Mouse (Mus musculus): Measurements from ENCODE around the gene Dbp. TPM values are rescaled to one million over a fixed set of nuclear protein-coding genes. Genes with fewer than 3 reads are reported as not detected.

The Dbp gene
- polyA plus RNA-seq, 1 experiment, result 257 TPM

GRCm38 (mm10) chr7:45709677-45710355, 4.9 kb downstream of the Dbp start:
- Histone ChIP-seq H3K4me3 (ENCODE audit: insufficient read depth, low read length) (no peak overlapping the region), H3K4me1 (ENCODE audit: control insufficient read depth, insufficient read depth, low read length) (peaks cover 11% of the 10 kb centered on the region), H3K27ac (ENCODE audit: insufficient read depth, low read length) (no peak overlapping the region)
- TF ChIP-seq CTCF (IDR thresholded peaks at IDR 0.05; ENCODE audit: extremely low read depth, insufficient read depth, low read length), result no peak
- peak; percentile 59 for TF ChIP-seq POLR2A (IDR thresholded peaks at IDR 0.05; ENCODE audit: extremely low read depth, insufficient read depth, low read length)

- H3K4me3 ChIP-seq (ENCODE audit: insufficient read depth, low read length), result no peak overlapping the region
- H3K4me1 ChIP-seq (ENCODE audit: control insufficient read depth, insufficient read depth, low read length), result peaks cover 14% of the 10 kb centered on the region
- peak; percentile 58 for TF ChIP-seq POLR2A (IDR thresholded peaks at IDR 0.05; ENCODE audit: extremely low read depth, insufficient read depth, low read length)
- no peak for TF ChIP-seq CTCF (IDR thresholded peaks at IDR 0.05; ENCODE audit: extremely low read depth, insufficient read depth, low read length)
- no peak overlapping the region for H3K27ac ChIP-seq (ENCODE audit: insufficient read depth, low read length)
Measured at GRCm38 (mm10) chr7:45710477-45711191, 5.7 kb downstream of the Dbp start.

DNA sequence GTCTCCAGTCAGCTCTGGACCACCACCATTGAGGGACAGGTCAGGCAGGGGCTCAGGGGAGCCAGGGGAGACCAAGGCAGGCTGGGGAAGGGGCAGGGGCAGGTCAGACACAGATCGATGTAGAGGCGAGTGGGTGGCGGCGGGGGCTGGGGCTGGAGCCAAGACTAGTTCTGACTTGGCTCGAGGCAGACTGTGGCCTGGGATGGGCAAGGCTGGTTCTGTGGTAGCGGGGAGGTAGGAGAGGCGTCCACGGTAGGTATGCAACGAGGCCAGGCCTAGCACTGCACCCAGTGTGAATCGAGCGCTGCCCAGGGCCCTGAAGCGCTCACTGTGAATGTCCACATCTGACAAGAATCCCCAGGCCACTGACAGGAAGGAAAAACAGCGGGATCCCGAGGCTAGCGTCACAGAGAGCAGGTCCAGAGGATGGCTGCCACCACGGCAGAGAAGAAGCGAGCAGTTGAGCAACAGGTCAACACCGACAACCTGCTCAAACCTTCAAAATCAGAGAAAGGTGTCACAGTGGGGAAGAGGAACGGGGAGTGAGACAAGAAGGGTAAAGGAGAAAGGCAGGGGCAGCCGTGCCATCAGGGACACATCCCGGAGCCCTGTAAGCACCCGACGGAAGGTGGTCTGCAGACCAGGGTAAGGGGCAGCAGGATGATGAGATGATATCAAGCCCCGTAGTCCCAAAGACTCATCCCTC, 6.6 kb downstream of the Dbp start:
- Histone ChIP-seq H3K27ac (ENCODE audit: insufficient read depth, low read length) (no peak overlapping the region), H3K4me1 (ENCODE audit: control insufficient read depth, insufficient read depth, low read length) (peaks cover 16% of the 10 kb centered on the region), H3K4me3 (ENCODE audit: insufficient read depth, low read length) (no peak overlapping the region)
- TF ChIP-seq CTCF (IDR thresholded peaks at IDR 0.05; ENCODE audit: extremely low read depth, insufficient read depth, low read length), result no peak
- TF ChIP-seq POLR2A (IDR thresholded peaks at IDR 0.05; ENCODE audit: extremely low read depth, insufficient read depth, low read length), result peak; percentile 26; the same call in 1 of the 2 replicates

GRCm38 (mm10) chr7:45712022-45712757, 7.3 kb downstream of the Dbp start:
- Histone ChIP-seq H3K4me3 (ENCODE audit: insufficient read depth, low read length) (no peak overlapping the region), H3K4me1 (ENCODE audit: control insufficient read depth, insufficient read depth, low read length) (peaks cover 16% of the 10 kb centered on the region), H3K27ac (ENCODE audit: insufficient read depth, low read length) (no peak overlapping the region)
- no peak for TF ChIP-seq CTCF (IDR thresholded peaks at IDR 0.05; ENCODE audit: extremely low read depth, insufficient read depth, low read length)
- 0 out of 2 replicates have a peak, but pooled peaks have one; percentile 20 for TF ChIP-seq POLR2A (IDR thresholded peaks at IDR 0.05; ENCODE audit: extremely low read depth, insufficient read depth, low read length)

DNA sequence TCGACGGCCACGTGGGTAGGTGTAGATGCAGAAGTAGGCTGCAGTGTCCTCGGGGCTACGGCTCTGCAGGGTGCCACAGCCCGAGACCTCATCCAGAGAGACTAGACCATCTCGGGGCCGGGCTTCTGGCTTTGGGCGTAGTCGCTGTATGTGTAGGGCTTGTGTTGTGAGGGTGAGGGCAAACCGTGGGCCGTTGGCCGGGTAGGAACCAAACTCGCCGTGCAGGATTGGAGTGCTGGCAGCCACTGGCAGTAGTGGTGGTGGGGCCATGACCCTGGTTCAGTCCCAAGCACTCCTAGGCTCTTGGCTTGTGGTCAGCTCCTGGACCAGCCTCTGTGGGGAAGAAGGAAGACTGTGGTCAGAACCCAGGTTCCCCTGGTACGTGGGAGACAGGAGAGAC, 8.5 kb downstream of the Dbp start:
- Histone ChIP-seq H3K27ac (ENCODE audit: insufficient read depth, low read length) (no peak overlapping the region), H3K4me3 (ENCODE audit: insufficient read depth, low read length) (no peak overlapping the region), H3K4me1 (ENCODE audit: control insufficient read depth, insufficient read depth, low read length) (peaks cover 12% of the 10 kb centered on the region)
- TF ChIP-seq POLR2A (IDR thresholded peaks at IDR 0.05; ENCODE audit: extremely low read depth, insufficient read depth, low read length) (no peak), CTCF (IDR thresholded peaks at IDR 0.05; ENCODE audit: extremely low read depth, insufficient read depth, low read length) (no peak)

GRCm38 (mm10) chr7:45713881-45714520, 9.1 kb downstream of the Dbp start:
- no peak overlapping the region for H3K27ac ChIP-seq (ENCODE audit: insufficient read depth, low read length)
- H3K4me1 ChIP-seq (ENCODE audit: control insufficient read depth, insufficient read depth, low read length), result peaks cover 9% of the 10 kb centered on the region
- TF ChIP-seq CTCF (IDR thresholded peaks at IDR 0.05; ENCODE audit: extremely low read depth, insufficient read depth, low read length), result no peak
- no peak for TF ChIP-seq POLR2A (IDR thresholded peaks at IDR 0.05; ENCODE audit: extremely low read depth, insufficient read depth, low read length)
- H3K4me3 ChIP-seq (ENCODE audit: insufficient read depth, low read length), result peak overlapping the region; percentile 47

- 0 out of 2 replicates have a peak overlapping the region, but pooled peaks have one; percentile 16 for H3K27ac ChIP-seq (ENCODE audit: insufficient read depth, low read length)
- TF ChIP-seq POLR2A (IDR thresholded peaks at IDR 0.05; ENCODE audit: extremely low read depth, insufficient read depth, low read length) (no peak), CTCF (IDR thresholded peaks at IDR 0.05; ENCODE audit: extremely low read depth, insufficient read depth, low read length) (no peak)
- peaks cover 6% of the 10 kb centered on the region for H3K4me1 ChIP-seq (ENCODE audit: control insufficient read depth, insufficient read depth, low read length)
- H3K4me3 ChIP-seq (ENCODE audit: insufficient read depth, low read length), result peak overlapping the region; percentile 47
Measured at GRCm38 (mm10) chr7:45714630-45715089, 9.8 kb downstream of the Dbp start.

DNA sequence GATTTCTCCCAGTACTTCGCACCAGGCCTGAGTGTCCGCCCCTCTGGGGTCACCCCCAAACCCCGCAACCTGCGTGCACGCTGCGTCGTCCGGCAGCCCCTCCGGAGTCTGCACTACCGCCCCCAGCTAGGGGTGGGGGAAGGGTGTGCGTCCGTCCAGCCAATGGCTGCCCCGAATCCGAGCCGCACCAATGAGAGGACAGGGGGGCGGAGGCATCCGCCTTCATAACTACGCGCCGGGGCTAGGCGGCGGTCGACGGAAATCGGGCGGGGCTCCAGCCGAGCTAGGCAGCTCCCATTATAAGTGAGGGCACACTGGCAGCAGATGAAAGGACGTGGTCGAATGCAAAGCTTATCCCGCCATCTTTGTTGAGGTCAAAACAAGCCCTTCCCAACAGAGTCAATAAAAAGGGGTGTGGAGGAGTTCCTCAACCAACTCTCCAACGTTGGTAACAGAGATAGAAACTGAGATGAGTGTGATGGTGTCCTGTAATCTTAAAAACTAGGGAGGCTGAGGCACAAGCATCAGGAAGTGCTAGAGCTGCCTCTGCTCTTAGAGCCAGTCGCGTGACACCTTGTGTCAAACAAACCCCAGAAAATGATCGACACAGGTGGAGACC, 10.3 kb downstream of the Dbp start, which contains the start of gene Rpl18:
Gene Rpl18 (plus strand): TSS at position 368 of the 619 bp plus-strand sequence.
- Histone ChIP-seq H3K27ac (ENCODE audit: insufficient read depth, low read length) (peak within 1 kb of the TSS; percentile 16; the same call in 1 of the 2 replicates), H3K4me3 (ENCODE audit: insufficient read depth, low read length) (peak within 1 kb of the TSS; percentile 47), H3K4me1 (ENCODE audit: control insufficient read depth, insufficient read depth, low read length) (peaks cover 5% of the 10 kb centered on the region; the same call in 1 of the 2 replicates)
- TF ChIP-seq CTCF (IDR thresholded peaks at IDR 0.05; ENCODE audit: extremely low read depth, insufficient read depth, low read length) (no peak), POLR2A (IDR thresholded peaks at IDR 0.05; ENCODE audit: extremely low read depth, insufficient read depth, low read length) (no peak; the same call in 1 of the 2 replicates)
